Mouse (Mus musculus) frontal cortex, postnatal 14 days (tissue): ENCODE measurements around the gene Tmem38b.

Experiments
- DNase-seq, 2 experiments: peaks; one replicate each; pipeline ENCODE4 v3.0.0; 2022; ENCODE audit warnings: low spot score in 2 of 2

The Tmem38b gene

DNA sequence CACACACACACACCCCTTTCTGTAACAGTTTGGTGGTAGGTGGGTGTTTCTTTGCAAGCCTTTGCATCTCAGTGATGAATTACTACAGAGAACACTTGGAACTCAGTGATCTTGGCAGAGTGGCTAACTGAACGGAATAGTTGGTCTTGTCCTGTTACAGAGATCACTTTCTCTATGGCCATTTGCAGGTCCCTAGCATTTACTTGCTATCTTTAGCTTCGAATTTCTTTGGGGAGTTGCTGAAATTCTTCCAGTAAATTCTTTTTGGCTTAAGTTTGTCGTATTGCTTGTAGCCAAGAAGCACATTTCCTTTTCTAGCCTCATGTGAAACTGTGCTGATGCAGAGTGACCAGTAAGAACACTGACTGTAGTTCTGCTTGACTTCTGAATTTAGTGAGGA is 3.1 kb downstream of the Tmem38b start:
- no peak for DNase-seq

DNA sequence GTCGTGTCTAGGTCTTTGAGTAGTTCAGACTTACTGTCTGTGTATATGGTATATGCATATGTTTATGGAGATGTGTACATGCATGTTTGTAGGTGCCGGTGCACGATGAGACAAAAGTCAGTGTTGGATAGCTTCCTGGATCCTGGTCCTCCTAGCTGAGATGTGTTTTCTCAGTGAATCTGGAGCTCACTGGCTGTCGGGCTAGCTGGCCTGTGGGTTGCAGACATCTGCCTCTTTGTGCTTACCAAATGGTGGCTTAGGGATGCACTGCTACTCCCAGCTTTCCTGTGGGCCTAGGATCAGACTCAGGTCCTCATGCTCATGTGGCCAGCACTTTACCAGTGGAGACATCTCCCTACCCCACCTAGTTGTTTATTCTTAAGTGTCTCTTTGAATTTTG is 4.2 kb downstream of the Tmem38b start:
- no peak for DNase-seq

DNA sequence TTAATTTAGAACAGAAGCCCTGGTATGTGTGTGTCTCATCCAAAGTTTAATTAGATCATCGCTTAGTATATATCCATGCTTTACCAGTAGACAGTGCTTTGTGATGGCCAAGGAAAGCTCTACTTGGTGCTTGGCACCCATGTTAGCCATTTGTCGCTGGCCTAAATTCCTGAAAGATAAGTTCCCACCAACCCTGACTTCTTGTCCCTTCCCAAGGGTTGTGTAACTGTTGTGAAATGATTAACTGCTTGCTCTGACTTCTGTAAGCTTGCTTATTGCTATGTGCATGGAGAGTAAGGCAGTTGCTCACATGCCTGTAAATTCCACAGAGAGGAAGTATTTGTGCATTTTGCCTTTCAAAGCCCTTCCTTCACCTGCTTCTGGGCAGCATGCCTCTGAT is 4.7 kb downstream of the Tmem38b start:
- no peak for DNase-seq

DNA sequence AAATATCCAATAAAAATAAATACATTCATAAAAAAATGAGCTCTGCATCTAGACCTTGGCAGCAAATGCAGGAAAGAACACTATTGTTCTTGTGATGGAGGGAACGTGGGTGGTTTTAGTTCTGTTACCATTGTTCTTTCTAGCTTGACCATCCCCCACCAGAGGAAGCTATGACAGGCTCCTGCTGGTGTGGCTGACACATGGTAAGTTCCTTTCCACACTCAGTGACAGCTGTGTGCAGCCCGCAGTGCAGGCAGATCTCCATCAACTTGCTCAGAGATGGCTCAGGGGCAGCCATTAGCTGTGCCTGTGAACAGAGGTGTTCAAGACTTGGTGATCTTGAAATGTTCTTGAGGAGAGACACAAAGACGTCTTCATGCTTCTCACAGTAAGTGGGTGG is 6.5 kb downstream of the Tmem38b start:
- DNase-seq = no peak

DNA sequence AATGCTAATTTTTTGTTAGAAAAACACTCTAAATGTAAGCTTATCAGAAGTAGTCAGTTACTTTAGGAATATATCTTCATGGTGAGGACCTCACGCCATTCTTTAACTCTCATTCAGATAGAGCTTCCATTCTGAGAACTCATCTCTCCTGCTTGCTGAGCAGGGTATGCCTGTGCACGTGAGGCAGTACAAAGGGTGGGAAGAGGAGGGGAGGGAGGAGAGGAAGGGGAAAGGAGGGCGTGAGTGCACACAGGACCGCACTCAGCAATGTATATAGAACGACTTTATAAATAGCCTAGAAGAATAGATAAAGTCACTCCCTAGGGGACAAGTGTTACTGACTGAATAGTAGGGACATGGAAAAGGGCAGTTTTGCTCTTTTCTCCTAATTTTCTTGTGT is 11.1 kb downstream of the Tmem38b start:
- DNase-seq = no peak

DNA sequence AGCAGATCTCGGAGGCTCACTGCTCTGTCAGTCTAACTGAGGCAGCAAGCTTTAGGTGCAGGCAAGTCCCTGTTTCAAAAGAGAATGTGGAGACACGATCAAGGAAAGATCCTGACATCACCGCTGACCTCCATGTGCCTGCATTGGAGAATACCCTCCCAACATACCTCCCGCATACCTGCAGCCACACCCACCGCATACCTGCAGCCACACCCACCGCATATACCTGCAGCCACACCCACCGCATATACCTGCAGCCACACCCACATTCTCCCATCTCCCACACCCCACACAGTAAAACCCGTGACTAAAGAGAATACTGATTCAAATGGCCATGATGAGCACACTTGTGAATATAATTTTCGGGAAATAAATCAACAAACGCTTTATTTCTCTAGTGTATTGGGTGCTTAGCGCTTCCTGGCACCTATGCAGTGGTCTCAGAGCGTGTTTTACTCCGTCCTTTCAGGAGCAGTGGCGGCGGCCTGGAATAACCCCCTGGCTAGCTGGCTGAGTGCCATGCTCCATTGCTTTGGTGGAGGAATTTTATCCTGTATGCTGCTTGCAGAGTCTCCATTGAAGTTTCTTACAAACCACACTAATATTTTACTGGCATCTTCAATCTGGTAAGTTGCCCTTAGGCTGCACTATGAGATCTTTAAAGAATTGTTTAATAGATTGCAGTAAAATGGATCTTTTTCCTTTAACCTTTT is 14.5 kb downstream of the Tmem38b start:
- no peak for DNase-seq

DNA sequence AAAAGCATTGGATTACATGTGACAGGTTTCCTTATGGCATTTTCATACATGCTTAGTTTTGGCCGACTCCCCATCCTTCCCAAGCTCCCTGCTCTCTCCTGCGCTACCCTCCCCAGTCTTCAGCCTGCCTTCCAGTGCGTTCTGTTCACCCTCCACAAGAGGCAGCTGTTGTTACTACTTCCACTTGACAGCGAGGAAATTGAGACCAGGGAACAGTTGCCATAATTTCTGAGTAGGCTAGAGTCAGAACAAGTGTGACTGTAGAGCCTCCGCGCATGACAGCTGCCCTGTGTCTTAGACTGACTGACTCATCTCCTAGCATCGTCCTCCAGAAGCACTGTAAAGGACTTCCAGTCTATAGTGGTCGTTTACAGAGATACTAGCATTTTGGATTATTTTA is 17.7 kb downstream of the Tmem38b start:
- DNase-seq = peak; percentile 14 to 20

DNA sequence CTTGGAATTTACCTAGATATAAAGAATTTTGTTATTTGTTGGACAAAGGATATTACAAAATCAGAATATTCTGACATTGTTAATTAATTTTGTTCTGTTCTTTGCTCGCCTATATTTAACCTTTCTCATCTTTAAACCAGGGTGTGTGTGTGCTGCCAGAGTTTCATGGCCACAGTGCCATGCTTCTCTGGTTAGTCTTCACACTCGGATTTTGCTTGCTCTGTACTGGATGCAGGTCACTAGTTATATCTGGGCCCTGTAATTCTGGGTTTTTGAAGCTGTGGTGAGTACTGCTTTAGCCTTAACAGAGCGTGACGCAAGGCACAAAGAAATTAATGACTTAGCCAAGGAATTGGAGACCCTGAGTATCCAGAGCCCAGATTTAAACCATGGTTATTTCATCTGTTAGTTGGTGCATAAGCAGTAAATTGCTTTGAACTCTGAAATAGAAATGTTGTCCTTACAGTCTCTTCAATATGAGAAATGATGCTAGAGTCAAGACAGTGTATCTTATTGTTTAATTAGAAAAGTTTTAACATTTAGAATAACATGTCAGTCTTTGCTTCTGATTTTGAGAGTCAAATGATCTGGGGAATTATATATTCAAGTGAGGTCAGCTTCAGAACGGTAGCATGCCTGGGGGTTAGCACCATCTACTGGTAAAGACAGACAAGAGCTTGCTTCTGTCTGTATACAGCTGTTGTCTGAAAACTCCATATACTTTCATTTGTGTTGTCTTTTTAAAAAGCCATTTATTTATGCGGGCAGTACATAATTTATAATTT is 19.2 kb downstream of the Tmem38b start:
- DNase-seq = peak in 1 of 2 experiments; percentile 10

DNA sequence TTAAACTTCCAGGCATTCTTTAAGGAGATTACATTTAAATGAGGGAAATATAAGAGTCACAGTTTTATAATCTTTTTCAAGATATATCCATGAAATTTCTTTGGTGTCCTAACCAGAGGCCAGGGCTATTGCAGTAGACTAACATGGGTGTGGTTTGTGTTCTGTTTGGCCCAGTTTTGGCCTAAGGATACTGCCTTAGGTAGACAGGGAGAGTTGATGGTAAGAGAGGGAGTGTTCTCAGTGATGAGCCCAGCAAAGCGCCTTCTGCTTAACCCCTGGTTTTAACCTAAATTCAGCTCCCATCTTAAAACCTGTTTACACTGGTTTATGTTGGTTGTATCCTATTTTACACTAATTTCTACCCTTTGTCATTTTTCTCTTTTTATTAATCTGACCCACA is 19.8 kb downstream of the Tmem38b start:
- no peak for DNase-seq

DNA sequence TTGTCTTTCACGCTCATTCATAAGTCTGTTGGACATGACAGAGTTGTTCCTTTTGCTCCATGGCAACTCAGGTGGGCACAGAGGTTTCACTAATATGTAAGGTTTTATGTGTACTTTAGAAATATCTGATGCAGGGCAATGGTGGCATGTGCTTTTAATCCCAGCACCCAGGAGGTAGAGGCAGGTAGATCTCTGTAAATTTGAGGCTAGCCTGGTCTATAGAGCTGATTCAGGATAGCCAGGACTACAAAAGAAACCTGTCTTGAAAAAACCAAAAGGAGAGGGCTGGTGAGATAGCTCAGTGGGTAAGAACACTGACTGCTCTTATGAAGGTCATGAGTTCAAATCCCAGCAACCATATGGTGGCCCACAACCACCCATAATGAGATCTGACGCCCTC is 20.5 kb downstream of the Tmem38b start:
- no peak for DNase-seq

DNA sequence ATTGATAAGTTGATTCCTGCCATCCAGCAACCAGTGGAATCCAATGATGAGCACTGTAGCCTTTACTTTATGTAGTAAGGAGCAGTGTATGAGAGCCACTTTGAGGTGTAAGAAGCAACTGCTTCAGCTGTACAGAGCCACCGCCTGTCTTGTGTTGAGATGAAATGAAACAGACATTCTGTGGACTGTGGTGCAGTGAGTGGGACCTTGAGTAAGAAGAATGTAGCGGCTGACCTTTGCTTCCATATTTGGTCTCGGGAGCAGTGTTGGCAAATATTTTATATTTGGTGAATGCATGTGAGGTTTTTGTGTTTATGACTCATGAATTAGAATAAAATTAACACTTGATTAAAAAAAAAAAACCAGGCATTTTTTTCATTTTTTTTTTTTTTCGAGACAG is 21.7 kb downstream of the Tmem38b start:
- DNase-seq = no peak

DNA sequence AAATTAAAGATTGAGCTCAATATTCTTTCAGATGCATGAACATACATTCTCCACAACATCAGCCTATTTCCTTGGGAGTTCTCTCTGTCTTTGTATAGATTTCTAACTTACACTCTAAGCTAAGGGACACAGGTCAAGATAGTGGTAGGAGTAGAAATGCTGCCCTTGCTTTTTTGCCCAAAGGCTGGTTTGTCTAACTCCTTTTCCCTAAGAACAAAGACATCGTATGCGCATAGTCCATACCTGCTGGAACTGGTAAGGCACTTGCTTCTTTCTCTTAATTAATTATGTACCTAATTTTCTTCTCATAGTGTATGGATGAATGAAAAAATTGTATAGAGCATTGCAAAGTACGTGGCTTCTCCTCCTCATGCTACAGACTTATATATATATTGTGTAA is 22.5 kb downstream of the Tmem38b start:
- DNase-seq = no peak

DNA sequence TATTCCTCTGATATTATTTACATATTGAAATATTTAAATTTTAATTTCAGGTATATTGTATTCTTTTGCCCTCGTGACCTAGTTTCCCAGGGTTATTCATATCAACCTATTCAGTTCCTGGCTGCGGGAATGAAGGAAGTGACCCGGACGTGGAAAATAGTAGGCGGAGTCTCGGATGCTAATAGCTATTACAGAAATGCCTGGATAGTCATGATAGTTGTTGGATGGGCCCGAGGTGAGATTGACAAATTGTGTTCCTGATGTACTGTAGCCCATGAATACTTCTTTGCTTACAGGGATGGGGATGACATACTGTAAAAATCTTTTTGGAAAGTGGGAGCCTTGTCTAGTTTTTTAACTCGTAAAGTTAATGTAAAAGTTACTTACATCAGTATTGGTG is 23.0 kb downstream of the Tmem38b start:
- DNase-seq = no peak

DNA sequence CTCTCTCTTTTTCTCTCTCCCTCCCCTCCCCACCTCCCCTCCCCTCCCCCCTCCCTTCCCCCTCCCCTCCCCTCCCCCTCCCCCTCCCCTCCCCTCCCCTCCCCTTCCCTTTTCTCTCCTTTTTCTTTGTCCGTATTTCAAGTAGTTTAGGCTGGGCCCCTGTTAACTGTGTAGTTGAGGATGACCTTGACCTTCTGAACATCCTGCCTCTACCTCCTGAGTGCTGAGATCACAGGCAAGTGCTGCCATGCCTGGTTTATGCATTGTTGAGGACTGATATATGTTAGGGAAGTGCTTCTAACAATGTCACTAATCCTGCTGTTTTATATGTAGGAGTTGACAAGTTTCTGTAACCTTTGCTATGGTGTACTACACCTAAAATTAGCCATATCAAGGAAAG is 24.0 kb downstream of the Tmem38b start:
- DNase-seq = no peak

DNA sequence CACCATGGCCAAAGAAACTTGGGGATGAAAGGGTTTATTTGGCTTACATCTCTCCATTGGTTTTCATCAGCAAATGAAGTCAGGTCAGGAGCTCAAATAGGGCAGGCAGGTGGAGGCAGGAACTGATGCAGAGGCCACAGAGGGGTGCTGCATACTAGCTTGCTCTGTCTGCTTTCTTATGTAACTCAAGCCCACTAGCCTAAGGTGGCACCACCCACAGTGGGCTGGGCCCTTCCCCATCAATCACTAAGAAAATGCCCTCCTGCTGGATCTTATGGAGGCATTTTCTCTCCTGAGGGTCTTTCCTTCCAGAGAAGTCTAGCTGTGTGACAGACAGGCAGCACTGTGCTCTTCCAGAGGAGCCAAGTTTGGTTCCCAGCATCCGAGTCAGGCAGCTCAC is 27.5 kb downstream of the Tmem38b start:
- DNase-seq = no peak

DNA sequence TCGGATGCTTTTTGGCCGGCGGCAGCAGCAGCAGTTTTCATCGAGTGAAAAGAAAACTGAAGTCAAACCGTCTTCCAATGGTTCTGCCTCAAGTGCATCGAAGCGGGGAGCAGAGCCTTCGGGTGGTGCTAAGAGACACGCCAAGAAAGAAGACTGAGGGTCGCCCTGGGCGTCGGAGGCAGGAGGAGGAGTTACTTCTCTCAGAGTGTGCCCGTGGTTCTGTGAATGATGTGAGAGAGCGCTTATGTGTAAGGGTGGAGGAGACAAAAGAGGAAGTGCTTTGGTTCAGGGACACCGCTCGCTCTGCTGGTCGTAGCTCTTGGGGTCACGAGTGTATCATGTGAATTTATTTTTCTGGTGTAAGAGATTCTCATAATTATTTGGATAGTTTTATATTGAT is 34.1 kb downstream of the Tmem38b start:
- DNase-seq = no peak

DNA sequence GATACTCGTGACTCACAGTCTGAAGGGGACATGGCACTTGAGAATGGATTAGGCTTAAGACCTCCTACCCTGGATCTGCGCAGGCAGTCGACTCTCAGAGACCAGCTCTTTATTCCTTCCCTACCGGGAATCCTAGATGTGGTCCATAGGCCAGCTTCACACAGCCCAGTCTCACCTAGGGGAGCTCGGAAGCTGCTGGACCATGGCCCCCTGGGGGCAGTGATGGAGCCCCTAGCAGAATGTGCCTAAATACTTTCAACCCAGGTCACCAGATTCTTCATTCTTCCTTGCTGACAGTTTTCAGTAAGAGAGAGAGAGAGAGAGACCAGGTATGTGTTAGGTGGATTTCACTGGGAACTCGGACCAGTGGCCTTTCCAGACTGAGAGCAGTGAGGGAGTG is 36.3 kb downstream of the Tmem38b start:
- no peak for DNase-seq

DNA sequence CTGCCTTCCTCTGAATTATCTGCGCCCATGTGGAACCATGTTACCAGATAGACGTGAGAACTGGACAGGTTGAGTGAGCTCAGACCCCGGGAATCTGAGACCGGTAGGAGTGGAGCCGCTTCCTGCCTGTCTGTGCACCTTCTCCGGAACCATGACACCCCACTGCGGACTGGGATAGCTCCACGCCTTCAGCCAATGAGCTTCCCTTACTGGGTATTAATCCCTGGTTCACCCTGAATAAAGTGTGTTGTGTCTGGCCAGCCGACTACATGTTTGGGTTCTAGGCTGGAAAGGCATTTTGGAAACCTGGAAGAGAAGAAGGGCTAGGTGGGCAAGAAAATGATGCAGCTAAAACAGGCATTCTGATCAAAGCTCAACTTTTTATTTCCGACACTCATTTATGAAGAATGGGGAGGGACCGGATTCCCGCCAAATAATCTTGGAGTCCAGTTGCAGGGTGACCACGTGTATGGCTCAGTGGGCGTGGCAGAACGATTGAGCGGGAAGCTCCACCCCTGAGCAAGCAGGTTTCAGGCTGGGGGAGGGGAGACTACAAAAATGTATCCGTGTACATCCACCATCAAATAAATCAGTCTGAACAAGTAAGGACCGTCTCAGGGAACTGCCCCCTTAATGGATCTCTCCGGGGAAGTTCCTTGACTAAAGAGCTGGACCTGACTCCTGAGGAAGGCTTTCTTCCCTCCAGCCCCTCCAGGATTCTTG is 38.4 kb downstream of the Tmem38b start:
- no peak for DNase-seq

DNA sequence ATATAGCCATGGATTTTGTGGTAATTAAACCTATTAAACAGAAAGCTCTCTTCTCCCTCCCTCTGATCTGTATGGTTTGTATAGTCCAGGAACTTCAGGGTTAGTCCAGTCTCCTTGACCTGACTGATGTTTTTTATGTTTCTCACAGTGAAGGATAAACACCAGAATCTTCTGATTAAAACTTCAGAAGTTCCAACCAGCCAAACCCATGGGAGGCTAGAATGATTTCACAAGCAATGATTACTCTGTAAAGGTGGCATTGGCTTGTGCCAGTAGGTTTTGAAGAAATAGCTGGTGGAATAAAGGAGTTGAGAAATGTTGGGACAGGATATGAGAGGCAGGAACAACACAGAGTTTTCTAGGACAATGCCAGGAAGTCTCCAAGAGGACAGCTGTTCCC is 40.6 kb downstream of the Tmem38b start:
- DNase-seq = no peak

DNA sequence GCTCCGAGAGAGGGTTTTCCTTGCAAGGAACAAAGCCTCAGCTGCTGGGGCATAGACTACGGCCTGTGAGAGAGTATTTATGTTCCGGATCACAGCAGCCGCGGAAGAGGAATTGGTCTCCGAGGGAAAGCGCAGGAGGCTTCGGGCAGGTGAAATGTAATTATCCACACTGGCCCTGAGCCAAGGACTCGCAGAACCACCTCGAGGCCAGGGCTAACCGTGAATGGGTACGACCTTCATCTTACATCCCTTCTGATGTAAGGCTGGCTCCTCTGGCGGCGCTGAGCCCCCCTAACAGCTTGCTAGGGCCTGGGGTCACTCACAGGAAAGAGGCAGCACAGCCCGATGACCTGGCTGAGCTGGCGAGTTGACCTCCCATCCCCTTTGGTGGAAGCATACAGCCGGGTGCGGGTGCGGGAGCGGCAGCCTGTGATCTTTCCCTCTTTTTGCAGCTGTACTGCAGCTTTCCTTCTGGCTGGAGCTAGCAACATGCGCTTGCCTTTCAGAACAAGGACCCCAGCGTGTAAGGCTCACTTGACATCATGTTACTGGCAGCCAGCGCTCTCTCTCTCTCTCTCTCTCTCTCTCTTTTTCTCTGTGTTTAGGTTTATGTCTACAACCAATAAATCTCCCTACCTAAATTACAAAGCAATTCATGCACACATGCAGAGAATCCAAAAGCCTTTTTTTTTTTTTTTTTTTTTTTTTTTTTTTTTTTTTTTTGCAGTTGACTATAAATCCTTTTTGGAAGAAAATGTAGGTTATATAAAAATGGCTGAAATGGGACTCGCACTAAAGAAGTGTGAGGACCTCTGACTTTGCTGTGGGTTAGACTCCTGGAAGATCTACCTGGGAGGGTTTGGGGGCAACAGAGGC is 52.9 kb downstream of the Tmem38b start:
- no peak for DNase-seq

DNA sequence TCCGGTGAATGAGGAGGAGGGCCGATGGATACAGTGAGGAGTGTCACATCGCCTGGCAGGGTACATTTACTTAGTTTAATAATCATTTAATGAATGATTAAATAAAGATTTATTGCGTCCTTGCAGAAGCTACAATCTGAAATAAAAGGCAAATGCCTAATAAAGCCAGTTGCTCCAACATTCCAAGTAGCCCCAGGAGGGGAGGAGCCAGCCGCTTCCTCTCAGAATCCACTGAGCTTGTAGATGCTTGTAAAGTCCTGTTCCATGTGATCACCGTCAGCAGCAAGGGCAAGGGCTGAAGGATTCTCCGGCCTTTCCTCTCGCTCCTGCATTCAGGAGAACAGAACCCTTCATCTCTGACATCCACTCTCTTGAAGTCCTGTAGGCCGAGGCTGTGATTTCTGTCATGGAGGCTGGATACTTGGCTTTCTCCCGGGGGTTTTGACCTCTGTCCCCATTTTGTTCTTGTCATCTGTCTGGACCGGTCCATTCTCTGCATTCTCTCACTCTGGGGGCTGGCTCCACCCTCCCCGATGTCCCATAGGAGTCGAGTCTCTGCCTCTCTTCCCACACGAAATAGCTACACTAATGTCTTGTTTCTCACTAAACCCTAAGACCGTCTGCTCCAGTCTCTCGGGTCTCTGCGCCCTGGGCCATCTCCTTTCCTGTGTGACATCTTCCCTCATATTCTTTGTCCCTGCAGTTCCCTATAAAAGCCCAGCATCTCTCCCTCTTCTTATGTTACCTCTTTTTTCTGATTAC is 57.3 kb downstream of the Tmem38b start:
- DNase-seq = no peak
